Mouse (Mus musculus) liver, adult 2 months (tissue): ENCODE measurements around the gene Sbno1. TPM values are rescaled to one million over a fixed set of nuclear protein-coding genes. Genes with fewer than 3 reads are reported as not detected.
"Not testable (repeated sequence)": the region's sequence is repeated elsewhere in the genome, so short reads cannot be mapped to it uniquely, and the experiment has no call there.

Source experiments
- DNase-seq: peaks from one replicate; pipeline ENCODE4 v3.0.0-alpha.2; 2011; ENCODE audit warnings: low read depth, low spot score; ENCODE audit errors: extremely low read depth
- H3K27ac ChIP-seq: fragments of 200-500 bp; replicated peaks from 2 replicates; pipeline ENCODE4 v1.5.1; 2012; ENCODE audit warnings: low read depth, mild to moderate bottlenecking, control low read depth, inconsistent platforms, low read length; ENCODE audit not compliant: insufficient read depth
- H3K27me3 ChIP-seq: fragments of 200-500 bp; 2 replicates; pipeline ENCODE4 v1.6.1; 2012; ENCODE audit warnings: mild to moderate bottlenecking, moderate library complexity, low read length, inconsistent platforms; ENCODE audit not compliant: control insufficient read depth, insufficient read depth
- H3K36me3 ChIP-seq: fragments of 200-500 bp; 2 replicates; pipeline ENCODE4 v1.6.1; 2012; ENCODE audit warnings: low read length, inconsistent platforms; ENCODE audit not compliant: control insufficient read depth, insufficient read depth
- H3K4me1 ChIP-seq: fragments of 200-500 bp; 2 replicates; pipeline ENCODE4 v1.6.1; 2011; ENCODE audit warnings: low read length; ENCODE audit not compliant: control insufficient read depth, insufficient read depth
- H3K4me3 ChIP-seq: fragments of 200-500 bp; 2 replicates; pipeline ENCODE4 v1.5.1; 2011; ENCODE audit warnings: low read depth, mild to moderate bottlenecking, control low read depth, low read length, moderate library complexity; ENCODE audit not compliant: insufficient read depth
- H3K79me2 ChIP-seq: fragments of 200-500 bp; 2 replicates; pipeline ENCODE4 v1.6.1; 2012; ENCODE audit warnings: inconsistent platforms, mild to moderate bottlenecking, low read length, moderate library complexity; ENCODE audit not compliant: control insufficient read depth, insufficient read depth
- H3K9ac ChIP-seq: fragments of 200-500 bp; 2 replicates; pipeline ENCODE4 v1.6.1; 2012; ENCODE audit warnings: low read depth, mild to moderate bottlenecking, control low read depth, inconsistent platforms, low read length
- CTCF ChIP-seq: fragments of 200-500 bp; IDR thresholded peaks from 2 replicates; pipeline ENCODE4 v1.5.1; 2011; ENCODE audit warnings: low read depth, low read length, control low read depth
- POLR2A ChIP-seq: fragments of 200-500 bp; IDR thresholded peaks from 2 replicates; pipeline ENCODE4 v1.6.1; 2011; ENCODE audit warnings: low read length, control low read depth; ENCODE audit not compliant: insufficient read depth; ENCODE audit errors: extremely low read depth
- WGBS: fragments of 180-500 bp; shearing (Covaris S2); methylation state at CpG from one replicate; pipeline ENCODE4 v1.1.7; 2018; 5-methylcytosine and 5-hydroxymethylcytosine counted together
- polyA plus RNA-seq: library from polyadenylated mRNA; depleted of rRNA; stranded (reverse); fragments of >200 nt; gene quantifications from 2 replicates; pipeline ENCODE4 v1.2.3, GENCODE M21; 2012
- total RNA-seq: library from RNA; depleted of rRNA; stranded (reverse); fragments of >200 nt; gene quantifications from 2 replicates; pipeline ENCODE4 v1.2.3, GENCODE M21; 2014

The Sbno1 gene
- total and polyA plus RNA-seq, 2 experiments = 7.2 to 33.1 TPM

GRCm38 (mm10) chr5:124349196-124349595, 76.6 kb downstream of the Sbno1 start:
- peaks cover 10% of the 10 kb centered on the region; the same call in 1 of the 2 replicates for H3K79me2 ChIP-seq
- no peak overlapping the region for H3K9ac ChIP-seq
- peaks cover 6% of the 10 kb centered on the region; the same call in 1 of the 2 replicates for H3K4me1 ChIP-seq
- H3K27me3 ChIP-seq = no peaks in the 10 kb centered on the region
- TF ChIP-seq POLR2A (no peak), CTCF (no peak)
- no peak for DNase-seq
- H3K4me3 ChIP-seq = no peak overlapping the region
- peaks cover 17% of the 10 kb centered on the region for H3K36me3 ChIP-seq
- no peak overlapping the region for H3K27ac ChIP-seq
- 93% methylated on average over 17 of the region's 17 CpGs for whole genome bisulfite sequencing

DNA sequence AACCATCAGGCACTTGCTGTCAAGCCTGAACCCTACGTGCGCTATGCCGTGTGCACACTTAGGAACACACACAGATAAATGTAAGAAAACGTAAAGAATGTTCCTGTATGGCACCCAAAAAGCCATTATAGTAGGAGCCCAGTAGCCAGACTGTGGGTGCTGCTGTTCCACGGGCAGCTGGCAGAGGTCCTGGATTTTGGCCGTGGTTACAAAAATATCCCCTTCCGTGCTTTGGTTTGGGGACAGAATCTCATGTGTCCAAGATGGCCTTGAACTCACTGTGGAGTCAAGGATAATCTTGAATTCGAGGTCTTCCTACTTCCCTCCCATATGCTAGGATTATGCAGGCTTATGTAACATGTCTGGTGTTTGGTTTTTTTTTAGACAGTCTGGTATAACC, 82.9 kb downstream of the Sbno1 start:
- Histone ChIP-seq H3K4me3 (no peak overlapping the region), H3K4me1 (no peaks in the 10 kb centered on the region), H3K27ac (no peak overlapping the region), H3K27me3 (no peaks in the 10 kb centered on the region), H3K36me3 (peaks cover 12% of the 10 kb centered on the region), H3K79me2 (no peaks in the 10 kb centered on the region), H3K9ac (no peak overlapping the region)
- TF ChIP-seq POLR2A (no peak), CTCF (no peak)
- WGBS = 81% methylated on average over 8 of the region's 8 CpGs
- no peak for DNase-seq

DNA sequence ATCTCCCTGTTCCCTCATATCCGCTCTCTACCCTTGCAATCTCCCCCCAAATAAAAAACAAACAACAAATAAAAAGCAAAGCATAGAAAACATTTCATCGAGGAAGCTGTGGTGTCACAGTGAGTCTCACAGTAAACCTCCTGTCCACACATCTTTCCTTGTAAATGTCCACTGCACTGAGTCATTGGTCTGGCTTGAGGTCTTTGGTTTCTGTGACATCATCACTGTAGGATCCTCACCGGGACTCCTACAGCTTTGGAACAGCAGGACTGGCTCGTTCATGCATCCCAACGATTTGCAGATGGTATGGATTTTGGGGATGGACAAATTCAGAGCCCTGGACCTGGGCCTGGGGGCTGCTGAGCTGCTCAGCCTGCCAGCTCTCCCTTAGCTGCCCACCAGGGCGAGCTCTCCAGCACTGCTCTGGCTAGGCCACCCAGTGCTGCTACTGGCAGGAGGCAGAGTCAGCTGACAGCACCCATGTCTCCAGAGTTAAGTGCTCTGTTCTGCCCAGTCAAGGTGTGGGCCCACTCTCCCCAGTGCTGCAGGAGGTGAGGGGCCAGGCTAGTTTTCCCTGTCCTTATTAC, 84.0 kb downstream of the Sbno1 start:
- H3K27ac ChIP-seq, H3K4me1 ChIP-seq, H3K9ac ChIP-seq, H3K4me3 ChIP-seq, H3K79me2 ChIP-seq, H3K27me3 ChIP-seq, DNase-seq: not testable (repeated sequence)
- 75% methylated on average over 6 of the region's 6 CpGs for WGBS
- H3K36me3 ChIP-seq = peaks cover 12% of the 10 kb centered on the region

GRCm38 (mm10) chr5:124338791-124339190, 87.0 kb downstream of the Sbno1 start:
- H3K9ac ChIP-seq = no peak overlapping the region
- no peak overlapping the region for H3K27ac ChIP-seq
- H3K79me2 ChIP-seq = no peaks in the 10 kb centered on the region
- H3K4me3 ChIP-seq = no peak overlapping the region
- H3K27me3 ChIP-seq = no peaks in the 10 kb centered on the region
- no peaks in the 10 kb centered on the region for H3K36me3 ChIP-seq
- WGBS = 96% methylated on average over 8 of the region's 8 CpGs
- no peak for DNase-seq
- no peaks in the 10 kb centered on the region for H3K4me1 ChIP-seq
- TF ChIP-seq POLR2A (no peak), CTCF (no peak)

- H3K4me3 ChIP-seq = no peak overlapping the region
- no peaks in the 10 kb centered on the region for H3K36me3 ChIP-seq
- no peaks in the 10 kb centered on the region for H3K79me2 ChIP-seq
- 80% methylated on average over 9 of the region's 9 CpGs for WGBS
- no peak overlapping the region for H3K27ac ChIP-seq
- no peak overlapping the region for H3K9ac ChIP-seq
- H3K27me3 ChIP-seq = no peaks in the 10 kb centered on the region
- DNase-seq = no peak
- TF ChIP-seq POLR2A = no peak
- no peak for TF ChIP-seq CTCF
- H3K4me1 ChIP-seq = no peaks in the 10 kb centered on the region
Measured at GRCm38 (mm10) chr5:124337909-124338308, 87.9 kb downstream of the Sbno1 start.

DNA sequence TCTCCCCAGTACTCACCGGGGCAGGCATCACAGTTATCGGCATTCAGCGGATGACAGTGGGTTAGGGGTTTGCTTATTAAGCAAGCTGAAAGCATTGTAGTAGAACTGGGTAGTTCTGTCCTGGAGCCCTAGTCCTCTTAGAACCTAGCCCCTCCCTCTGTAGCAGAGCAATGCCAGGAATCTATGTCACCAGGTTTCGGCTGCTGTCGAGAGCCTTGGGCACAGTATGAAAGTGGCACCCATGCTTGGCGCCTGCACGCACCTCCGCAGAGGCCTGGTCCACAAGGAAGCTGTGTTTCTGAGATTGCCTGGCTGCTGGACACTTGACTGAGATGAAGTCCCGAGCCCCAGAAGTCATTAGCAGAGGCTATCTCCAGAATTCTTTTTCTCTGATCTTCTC, 88.7 kb downstream of the Sbno1 start:
- Histone ChIP-seq H3K27me3 (no peaks in the 10 kb centered on the region), H3K4me1 (no peaks in the 10 kb centered on the region), H3K79me2 (no peaks in the 10 kb centered on the region), H3K27ac (no peak overlapping the region), H3K4me3 (no peak overlapping the region), H3K9ac (no peak overlapping the region), H3K36me3 (no peaks in the 10 kb centered on the region)
- DNase-seq = no peak
- no peak for TF ChIP-seq POLR2A
- TF ChIP-seq CTCF = no peak
- WGBS = 93% methylated on average over 9 of the region's 9 CpGs
